Mouse (Mus musculus) CH12F3 (cell line): ENCODE measurements around the gene Tmem44.
"Not testable (repeated sequence)": the region's sequence is repeated elsewhere in the genome, so short reads cannot be mapped to it uniquely, and the experiment has no call there.

Experiments
- in situ Hi-C: fragments of 300-500 bp; cut with MboI; formaldehyde crosslinking; loops from 2 replicates; pipeline ENCODE4 v1.14.3; 2020; ENCODE audit warnings: low sequenced_read_pairs

Tmem44 gene

GRCm38 (mm10) chr16:30501621-30502020, 49.0 kb downstream of the Tmem44 start:
- in situ Hi-C loops = no loop called here

DNA sequence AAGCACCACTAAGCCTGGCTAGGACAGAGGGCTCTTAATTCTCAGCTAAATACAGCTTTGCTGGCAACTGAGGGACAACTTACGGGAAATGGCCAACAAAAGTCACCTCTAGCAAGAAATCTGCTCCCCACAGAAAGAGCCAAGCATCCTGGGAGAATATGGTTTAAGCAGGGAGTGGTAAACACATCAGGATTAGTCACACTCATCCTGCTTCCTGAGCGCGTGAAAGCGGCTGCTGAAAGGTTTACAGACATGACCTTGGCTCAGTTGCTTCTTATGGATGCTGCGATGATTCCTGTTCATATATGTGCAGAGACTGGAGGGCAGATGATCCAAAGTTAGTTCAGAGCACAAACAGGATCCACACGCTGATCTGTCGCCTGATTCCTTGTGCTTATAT, 50.4 kb downstream of the Tmem44 start:
- in situ Hi-C loops = no loop called here

DNA sequence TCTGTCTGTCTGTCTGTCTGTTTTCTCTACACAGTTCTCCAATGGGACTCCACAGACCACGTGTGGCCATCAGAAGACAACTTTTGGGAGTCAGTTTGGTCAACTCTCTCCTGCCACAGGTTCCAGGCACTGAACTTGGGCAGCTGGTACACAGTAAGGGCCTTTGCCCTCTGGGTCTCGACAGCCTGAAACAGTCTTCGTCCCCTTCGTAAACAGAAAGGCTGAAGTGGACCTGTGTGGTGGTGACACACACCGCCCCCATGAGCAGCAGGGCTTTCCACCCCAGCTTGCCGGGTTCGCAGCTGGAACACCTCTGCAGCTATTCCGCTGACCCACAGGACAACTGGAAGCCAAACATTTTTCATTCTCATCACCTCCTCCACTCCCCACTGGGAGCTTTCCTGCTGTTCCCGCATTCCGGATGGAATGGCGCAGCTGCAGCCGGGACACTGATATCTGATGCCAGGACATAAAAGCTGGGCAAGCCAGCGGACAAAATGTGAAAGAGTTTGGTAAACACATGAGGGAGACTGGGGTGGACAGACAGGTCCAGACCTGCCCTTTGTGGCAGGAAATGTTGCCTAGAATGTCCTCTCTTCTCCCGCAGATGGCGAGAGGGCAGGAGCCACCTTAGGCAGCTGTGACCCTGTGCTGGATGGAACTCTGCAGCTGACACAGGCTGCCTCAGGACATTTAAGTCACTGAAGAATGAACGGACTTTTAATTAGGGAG, 51.4 kb downstream of the Tmem44 start:
- in situ Hi-C loops = no loop called here

DNA sequence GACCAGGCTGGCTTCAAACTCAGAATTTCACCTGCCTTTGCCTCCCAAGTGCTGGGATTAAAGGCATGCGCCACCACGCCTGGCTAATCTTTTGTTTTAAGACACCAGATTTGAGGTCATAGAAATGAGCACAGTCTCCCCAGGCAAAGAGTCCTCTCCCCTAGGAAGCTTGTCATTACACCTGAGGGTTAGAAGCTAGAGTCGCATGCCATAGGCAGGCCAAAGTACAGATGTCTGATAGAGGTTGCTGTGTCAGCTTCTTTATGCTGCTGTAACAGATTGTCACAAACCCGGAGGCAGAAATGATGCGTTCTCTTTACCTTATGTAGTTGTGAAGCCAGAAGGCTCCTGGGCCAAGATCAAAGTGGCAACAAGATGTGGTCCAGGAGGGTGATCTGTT, 53.3 kb downstream of the Tmem44 start:
- in situ Hi-C loops = no loop called here

GRCm38 (mm10) chr16:30494883-30495282, 55.8 kb downstream of the Tmem44 start:
- in situ Hi-C loops = no loop called here

GRCm38 (mm10) chr16:30491742-30492141, 58.9 kb downstream of the Tmem44 start:
- in situ Hi-C loops = no loop called here

- in situ Hi-C loops = no loop called here
These were observed 59.9 kb downstream of the Tmem44 start for GRCm38 (mm10) chr16:30490791-30491190.

DNA sequence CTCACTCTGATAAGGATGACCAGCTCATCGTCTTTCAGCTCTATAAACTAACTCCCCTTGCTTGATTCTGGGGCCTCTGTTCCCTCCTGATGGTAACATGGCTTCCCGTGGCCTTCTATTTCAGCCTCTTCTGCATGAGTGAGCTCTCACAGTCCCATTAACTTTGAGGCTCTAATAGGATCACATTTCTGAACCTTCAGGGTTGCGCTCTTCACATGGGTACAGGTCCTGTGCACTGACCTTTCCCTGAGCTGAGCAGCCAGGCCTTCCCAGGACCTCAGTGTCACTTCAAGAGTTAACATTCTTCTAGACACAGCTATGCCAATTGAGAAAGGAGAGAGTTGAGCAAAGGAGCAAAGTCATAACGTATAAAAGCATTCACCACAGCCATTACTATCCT, 60.3 kb downstream of the Tmem44 start:
- in situ Hi-C loops = no loop called here

- in situ Hi-C loops = no loop called here
These were observed 61.0 kb downstream of the Tmem44 start for GRCm38 (mm10) chr16:30489662-30490061.

DNA sequence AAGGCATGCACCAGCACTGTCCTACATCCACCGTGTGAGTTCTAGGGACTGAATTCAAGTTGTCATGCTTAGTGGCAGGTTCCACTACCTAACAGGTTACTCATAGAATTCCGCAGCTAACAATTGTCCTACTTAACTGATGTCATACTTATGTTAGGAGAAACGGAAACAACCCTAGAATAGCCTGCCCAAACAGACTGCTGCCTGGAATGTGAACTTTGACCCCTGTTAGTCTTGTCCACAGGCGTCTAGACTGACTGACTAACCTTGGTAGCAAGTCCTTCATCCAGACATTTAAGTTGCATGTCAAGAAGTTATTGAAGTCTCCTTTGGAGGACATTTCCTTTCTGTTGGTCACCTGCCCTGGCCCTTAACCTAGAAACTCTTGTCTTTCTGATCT, 64.1 kb downstream of the Tmem44 start:
- in situ Hi-C loops = no loop called here

DNA sequence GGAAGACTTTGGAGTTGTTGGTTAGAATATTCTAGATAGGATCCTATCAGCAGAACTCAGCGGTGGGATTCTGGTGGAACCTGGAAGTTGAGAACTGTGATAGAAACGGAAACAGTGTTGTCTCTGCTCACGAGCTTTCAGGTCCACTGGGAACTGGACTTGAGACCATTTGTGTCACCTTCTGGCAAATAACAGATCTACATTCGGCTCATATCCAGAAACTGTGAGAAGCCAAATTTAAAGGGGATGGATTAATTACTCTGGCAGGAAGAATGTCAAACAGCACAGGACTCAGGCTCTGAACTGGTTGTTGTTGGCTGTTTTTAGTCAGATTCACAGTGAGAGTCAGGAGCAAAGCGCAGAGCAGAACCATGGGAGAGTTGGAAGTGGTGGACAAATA, 72.9 kb downstream of the Tmem44 start:
- in situ Hi-C loops = no loop called here

DNA sequence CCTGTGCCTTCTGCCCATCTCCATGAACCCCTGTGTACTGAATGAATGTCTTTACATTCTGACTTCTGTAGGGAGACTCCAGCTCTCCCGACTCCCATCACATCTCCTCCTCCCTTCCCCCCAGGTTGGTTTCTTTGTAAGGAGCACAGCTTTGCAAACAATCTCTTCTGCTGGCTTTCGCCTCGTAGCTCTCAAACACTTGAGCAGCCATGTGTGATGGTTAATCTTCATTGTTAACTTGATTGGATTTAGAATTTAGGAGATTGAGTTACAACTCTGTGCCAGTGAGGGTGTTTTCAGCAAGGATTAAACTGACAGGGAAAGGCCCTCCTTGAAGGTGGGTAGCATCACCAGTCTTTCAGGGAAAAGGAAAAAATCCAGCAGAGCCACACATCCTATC, 73.6 kb downstream of the Tmem44 start:
- in situ Hi-C loops = no loop called here

DNA sequence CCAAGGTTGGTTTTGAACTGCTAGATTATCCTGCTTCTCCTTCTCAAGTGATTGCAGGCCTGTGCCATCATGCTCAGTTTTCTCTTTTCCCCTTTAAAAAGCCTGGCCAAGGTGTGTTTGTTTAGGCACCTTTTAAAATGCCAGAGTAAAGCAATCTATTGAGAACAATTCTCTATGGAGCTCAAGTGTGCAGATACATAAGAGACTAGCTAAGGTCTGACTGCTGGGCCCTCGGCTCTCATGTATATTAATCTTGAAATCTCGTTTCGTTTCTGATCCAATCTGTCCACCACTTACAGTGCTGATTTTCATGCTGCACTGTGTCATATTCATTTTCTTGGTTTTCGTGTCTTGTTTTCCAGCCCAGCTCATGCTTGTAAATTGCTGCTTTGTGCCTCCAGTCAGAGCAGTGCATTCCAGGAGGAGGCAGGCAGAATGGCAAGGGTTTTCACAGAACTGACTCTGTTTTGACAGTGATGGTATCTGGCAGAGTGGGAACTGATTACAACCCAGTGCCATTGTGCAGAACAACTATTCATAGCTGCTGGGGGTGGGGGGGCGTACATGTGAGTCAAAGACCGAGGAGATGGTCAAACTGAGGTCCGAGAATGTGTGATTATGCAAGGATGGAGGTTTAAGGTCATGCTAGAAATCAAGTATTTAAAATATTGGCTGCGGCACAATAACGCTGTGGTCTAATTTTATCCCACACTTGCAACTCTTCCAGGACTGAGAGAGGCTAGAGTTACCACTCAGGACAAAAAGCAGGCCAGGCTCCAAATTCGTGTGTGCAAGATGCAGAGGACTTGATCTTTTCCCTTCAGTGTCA, 74.8 kb downstream of the Tmem44 start:
- in situ Hi-C loops = no loop called here

DNA sequence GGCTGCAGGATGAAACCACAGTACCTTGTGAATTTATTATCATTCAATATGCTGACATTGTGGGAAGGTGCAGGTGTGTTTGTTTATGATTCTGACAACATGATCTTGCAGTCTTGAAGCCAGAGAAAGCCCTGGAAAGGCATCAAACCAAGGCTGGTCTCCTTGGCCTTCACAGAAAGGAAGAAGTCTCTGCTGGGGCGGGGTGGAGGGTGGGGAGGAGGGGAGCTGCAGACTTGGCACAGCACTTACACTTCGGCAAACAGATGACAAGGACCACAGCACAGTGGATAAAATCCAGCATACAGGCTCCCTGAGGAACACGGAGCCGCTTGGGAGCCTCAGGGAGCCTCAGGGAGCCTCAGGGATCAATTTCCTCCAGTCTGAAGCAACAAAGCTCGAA, 78.2 kb downstream of the Tmem44 start:
- in situ Hi-C loops = no loop called here

DNA sequence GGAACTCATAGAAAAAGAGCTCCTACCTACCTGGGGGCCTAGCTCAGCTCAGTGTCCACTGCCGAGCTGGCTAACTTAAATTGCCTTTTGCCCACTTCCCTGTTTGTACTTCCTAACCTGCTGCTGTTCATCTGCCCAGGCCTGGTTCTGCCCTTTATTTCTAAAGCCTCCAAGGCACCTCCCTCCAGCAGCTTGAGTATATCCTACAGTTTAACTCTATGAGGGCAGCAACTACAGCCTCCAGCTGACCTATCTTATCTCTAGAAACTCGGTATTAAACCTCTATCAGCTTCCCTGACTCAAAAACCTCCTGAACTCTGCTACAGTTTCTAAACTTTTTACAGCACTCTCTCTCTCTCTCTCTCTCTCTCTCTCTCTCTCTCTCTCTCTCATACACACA, 78.7 kb downstream of the Tmem44 start:
- in situ Hi-C loops = no loop called here

GRCm38 (mm10) chr16:30468944-30469343, 81.7 kb downstream of the Tmem44 start:
- in situ Hi-C loops = no loop called here

DNA sequence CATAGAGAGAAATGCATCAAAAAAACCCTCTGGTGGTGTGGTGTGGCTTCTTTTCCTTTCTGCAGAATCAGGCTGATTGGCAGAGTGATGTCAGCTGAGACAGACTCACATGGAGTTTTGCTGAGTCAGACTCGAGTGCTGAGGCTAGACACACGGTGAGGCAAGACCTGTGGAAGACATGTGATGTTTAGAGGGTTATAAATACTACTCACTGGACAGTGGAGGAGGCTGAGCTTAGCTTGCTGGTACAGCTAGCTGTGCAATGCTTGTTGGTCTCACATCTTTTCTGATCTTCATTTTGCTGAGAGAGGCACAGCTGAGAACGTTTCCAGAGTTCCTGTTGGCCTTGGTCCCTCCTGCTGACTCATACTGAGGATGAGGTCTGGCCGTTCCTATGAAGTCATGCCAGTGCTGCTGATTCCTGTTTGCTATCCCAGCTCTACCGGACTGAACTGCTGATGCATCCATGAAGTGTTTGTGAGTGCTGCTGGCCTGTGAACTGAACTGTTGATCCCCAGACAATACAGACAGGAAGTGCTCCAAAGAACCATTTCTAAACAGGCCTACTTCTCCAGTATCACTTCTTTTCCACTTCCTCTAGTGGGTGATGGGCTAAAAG, 84.9 kb downstream of the Tmem44 start:
- in situ Hi-C loops = no loop called here

- in situ Hi-C loops = not testable (repeated sequence)
These were observed 85.9 kb downstream of the Tmem44 start for GRCm38 (mm10) chr16:30464742-30465141.
